Mouse (Mus musculus) liver, embryonic 13.5 days (tissue): ENCODE results near the gene Slc18b1. TPM values are rescaled to one million over a fixed set of nuclear protein-coding genes. Genes with fewer than 3 reads are reported as not detected.
A peak's percentile ranks its signal among the peaks of the same experiment; 100 is the strongest.

Source experiments
- ATAC-seq: fragments of 200-750 bp; cut with Nextera tagmentation; 2 replicates; pipeline ENCODE4 v1.8.0; 2017; ENCODE audit warnings: low read depth, mild to moderate bottlenecking, moderate number of reproducible peaks, moderate library complexity
- DNase-seq: peaks from one replicate; pipeline ENCODE4 v3.0.0; 2022
- H3K27ac ChIP-seq: fragments of 300-500 bp; sonication (generic); 2 replicates; pipeline ENCODE4 v1.5.1; 2015; ENCODE audit warnings: moderate library complexity, mild to moderate bottlenecking, inconsistent platforms
- H3K27me3 ChIP-seq: fragments of 300-500 bp; sonication (generic); 2 replicates; pipeline ENCODE4 v1.6.1; 2015; ENCODE audit warnings: mild to moderate bottlenecking, inconsistent platforms
- H3K36me3 ChIP-seq: fragments of 300-500 bp; sonication (generic); 2 replicates; pipeline ENCODE4 v1.6.1; 2015; ENCODE audit warnings: mild to moderate bottlenecking, inconsistent platforms
- H3K4me1 ChIP-seq: fragments of 300-500 bp; sonication (generic); replicated peaks from 2 replicates; pipeline ENCODE4 v1.6.1; 2015; ENCODE audit warnings: inconsistent platforms
- H3K4me2 ChIP-seq: fragments of 300-500 bp; sonication (generic); 2 replicates; pipeline ENCODE4 v1.6.1; 2015; ENCODE audit warnings: inconsistent platforms, mild to moderate bottlenecking, moderate library complexity
- H3K4me3 ChIP-seq: fragments of 300-500 bp; sonication (generic); replicated peaks from 2 replicates; pipeline ENCODE4 v1.5.1; 2015; ENCODE audit warnings: mild to moderate bottlenecking, inconsistent platforms
- H3K9ac ChIP-seq: fragments of 300-500 bp; sonication (generic); 2 replicates; pipeline ENCODE4 v1.6.1; 2015; ENCODE audit warnings: mild to moderate bottlenecking, inconsistent platforms
- H3K9me3 ChIP-seq: fragments of 300-500 bp; sonication (generic); replicated peaks from 2 replicates; pipeline ENCODE4 v1.6.1; 2016; ENCODE audit warnings: inconsistent platforms
- WGBS: fragments of 180-500 bp; shearing (Covaris S2); methylation state at CpG from one replicate; pipeline ENCODE4 v1.1.7; 2015; ENCODE audit not compliant: insufficient replicate concordance; 5-methylcytosine and 5-hydroxymethylcytosine counted together
- polyA plus RNA-seq: library from polyadenylated mRNA; unstranded; fragments of >200 nt; fragmentation: Nextera tagmentation; extraction: Ambion mirVana; gene quantifications from 2 replicates; pipeline ENCODE4 v1.2.1, GENCODE M21; 2015

The Slc18b1 gene
- polyA plus RNA-seq, 1 experiment from 2014 or later: 2.1 TPM

GRCm38 (mm10) chr10:23811635-23812437 is 15.1 kb downstream of the Slc18b1 start:
- Histone ChIP-seq H3K4me2 (no peak overlapping the region), H3K27ac (no peak overlapping the region), H3K9ac (no peak overlapping the region), H3K27me3 (no peaks in the 10 kb centered on the region), H3K4me1 (no peaks in the 10 kb centered on the region), H3K9me3 (no peaks in the 10 kb centered on the region), H3K4me3 (no peak overlapping the region), H3K36me3 (0 out of 2 replicates have a peak, but pooled peaks cover 3% of the 10 kb centered on the region)
- ATAC-seq: no peak
- 47% methylated on average over 9 of the region's 12 CpGs for WGBS
- DNase-seq: peak; percentile 29

DNA sequence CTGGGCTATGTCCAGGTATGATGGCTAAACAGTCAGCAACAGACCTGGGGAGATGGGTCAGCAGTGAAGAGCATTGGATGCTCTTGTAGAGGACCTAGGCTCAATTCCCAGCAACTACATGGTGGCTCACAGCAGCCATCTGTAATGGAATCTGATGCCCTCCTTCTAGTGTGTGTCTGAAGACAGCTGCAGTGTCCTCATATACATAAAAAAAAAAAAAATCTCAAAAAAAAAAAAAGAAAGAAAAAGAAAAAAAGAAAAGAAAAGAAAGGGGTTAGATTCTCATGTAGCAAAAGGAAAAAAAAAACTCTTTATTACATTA is 15.6 kb downstream of the Slc18b1 start:
- Histone ChIP-seq H3K36me3 (0 out of 2 replicates have a peak, but pooled peaks cover 3% of the 10 kb centered on the region), H3K4me1 (no peaks in the 10 kb centered on the region), H3K9ac (no peak overlapping the region), H3K27me3 (no peaks in the 10 kb centered on the region), H3K27ac (no peak overlapping the region), H3K4me3 (no peak overlapping the region), H3K4me2 (no peak overlapping the region), H3K9me3 (no peaks in the 10 kb centered on the region)
- ATAC-seq (no peak), DNase-seq (no peak)

GRCm38 (mm10) chr10:23812852-23813766 is 16.3 kb downstream of the Slc18b1 start:
- Histone ChIP-seq H3K9me3 (no peaks in the 10 kb centered on the region), H3K4me2 (no peak overlapping the region), H3K36me3 (no peaks in the 10 kb centered on the region), H3K4me3 (no peak overlapping the region), H3K9ac (no peak overlapping the region), H3K27ac (no peak overlapping the region), H3K4me1 (no peaks in the 10 kb centered on the region), H3K27me3 (no peaks in the 10 kb centered on the region)
- no peak for ATAC-seq
- 52% methylated on average over 11 of the region's 11 CpGs for WGBS
- DNase-seq: no peak

GRCm38 (mm10) chr10:23815168-23815567 is 18.4 kb downstream of the Slc18b1 start:
- H3K4me3 ChIP-seq: no peak overlapping the region
- ATAC-seq: no peak
- H3K36me3 ChIP-seq: no peaks in the 10 kb centered on the region
- WGBS: 59% methylated on average over 1 of the region's 1 CpGs
- peak; percentile 17 for DNase-seq
- no peak overlapping the region for H3K27ac ChIP-seq
- H3K9ac ChIP-seq: no peak overlapping the region
- H3K4me1 ChIP-seq: no peaks in the 10 kb centered on the region
- H3K4me2 ChIP-seq: no peak overlapping the region
- no peaks in the 10 kb centered on the region for H3K9me3 ChIP-seq
- H3K27me3 ChIP-seq: no peaks in the 10 kb centered on the region

- DNase-seq: no peak
- 71% methylated on average over 7 of the region's 7 CpGs for WGBS
These were observed 19.5 kb downstream of the Slc18b1 start for GRCm38 (mm10) chr10:23816241-23816640.

GRCm38 (mm10) chr10:23826516-23826915 is 29.7 kb downstream of the Slc18b1 start:
- no peak for DNase-seq
- H3K9ac ChIP-seq: no peak overlapping the region
- no peak overlapping the region for H3K27ac ChIP-seq
- ATAC-seq: no peak
- WGBS: 68% methylated on average over 7 of the region's 7 CpGs
- H3K9me3 ChIP-seq: no peaks in the 10 kb centered on the region
- no peaks in the 10 kb centered on the region for H3K27me3 ChIP-seq
- H3K4me1 ChIP-seq: no peaks in the 10 kb centered on the region
- H3K36me3 ChIP-seq: peaks cover 24% of the 10 kb centered on the region
- H3K4me2 ChIP-seq: no peak overlapping the region
- H3K4me3 ChIP-seq: no peak overlapping the region

More at GRCm38 (mm10) chr10:23816241-23816640, 19.5 kb downstream of the Slc18b1 start:
- Histone ChIP-seq H3K36me3 (no peaks in the 10 kb centered on the region), H3K4me1 (no peaks in the 10 kb centered on the region), H3K9me3 (no peaks in the 10 kb centered on the region), H3K27me3 (no peaks in the 10 kb centered on the region), H3K9ac (no peak overlapping the region), H3K27ac (no peak overlapping the region), H3K4me2 (no peak overlapping the region), H3K4me3 (no peak overlapping the region)
- ATAC-seq: no peak

GRCm38 (mm10) chr10:23836003-23836964 is 39.5 kb downstream of the Slc18b1 start:
- H3K27ac ChIP-seq: no peak overlapping the region
- no peak for ATAC-seq

GRCm38 (mm10) chr10:23837115-23837514 is 40.3 kb downstream of the Slc18b1 start:
- DNase-seq (no peak), ATAC-seq (no peak)
- H3K9me3 ChIP-seq: no peaks in the 10 kb centered on the region
- no peaks in the 10 kb centered on the region for H3K27me3 ChIP-seq
- no peaks in the 10 kb centered on the region for H3K36me3 ChIP-seq
- H3K9ac ChIP-seq: no peak overlapping the region
- no peak overlapping the region for H3K4me3 ChIP-seq
- H3K4me1 ChIP-seq: 0 out of 2 replicates have a peak, but pooled peaks cover 4% of the 10 kb centered on the region
- H3K27ac ChIP-seq: no peak overlapping the region
- no peak overlapping the region for H3K4me2 ChIP-seq
- WGBS: 66% methylated on average over 3 of the region's 3 CpGs

More at GRCm38 (mm10) chr10:23836003-23836964, 39.5 kb downstream of the Slc18b1 start:
- Histone ChIP-seq H3K27me3 (no peaks in the 10 kb centered on the region), H3K4me2 (no peak overlapping the region), H3K4me1 (0 out of 2 replicates have a peak, but pooled peaks cover 4% of the 10 kb centered on the region), H3K9ac (no peak overlapping the region), H3K9me3 (no peaks in the 10 kb centered on the region), H3K36me3 (no peaks in the 10 kb centered on the region), H3K4me3 (no peak overlapping the region)
- WGBS: 56% methylated on average over 9 of the region's 9 CpGs
- no peak for DNase-seq

- 67% methylated on average over 3 of the region's 3 CpGs for WGBS
- DNase-seq: no peak
- Histone ChIP-seq H3K4me1 (0 out of 2 replicates have a peak, but pooled peaks cover 4% of the 10 kb centered on the region), H3K9me3 (no peaks in the 10 kb centered on the region), H3K4me3 (no peak overlapping the region), H3K27ac (no peak overlapping the region), H3K27me3 (no peaks in the 10 kb centered on the region), H3K4me2 (no peak overlapping the region), H3K36me3 (no peaks in the 10 kb centered on the region), H3K9ac (no peak overlapping the region)
- ATAC-seq: 0 out of 2 replicates have a peak, but pooled peaks have one; percentile 41
These were observed 42.1 kb downstream of the Slc18b1 start for GRCm38 (mm10) chr10:23838910-23839309.

DNA sequence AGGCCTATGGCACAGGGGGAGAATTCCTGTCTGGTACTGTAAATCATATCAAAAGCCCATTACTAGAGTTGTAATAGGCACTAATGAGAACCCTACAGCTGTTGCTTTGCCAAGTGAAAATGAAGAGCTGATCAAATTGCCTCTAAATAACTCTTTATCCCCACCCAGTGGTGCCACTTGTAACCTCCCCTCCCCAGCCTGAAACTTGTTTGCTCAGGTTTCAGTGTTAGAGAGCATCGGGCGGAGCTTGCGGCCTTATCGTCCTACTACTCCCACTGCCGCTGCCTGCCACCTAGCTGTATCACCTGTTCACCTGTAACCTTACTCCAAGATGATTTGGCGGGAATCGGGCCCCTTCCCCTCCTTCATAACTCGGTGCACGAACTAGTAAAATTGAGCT is 42.6 kb downstream of the Slc18b1 start:
- no peaks in the 10 kb centered on the region for H3K36me3 ChIP-seq
- H3K9ac ChIP-seq: no peak overlapping the region
- ATAC-seq (0 out of 2 replicates have a peak, but pooled peaks have one; percentile 36), DNase-seq (no peak)
- H3K27ac ChIP-seq: no peak overlapping the region
- 49% methylated on average over 9 of the region's 9 CpGs for WGBS
- H3K4me2 ChIP-seq: no peak overlapping the region
- H3K4me3 ChIP-seq: no peak overlapping the region
- no peaks in the 10 kb centered on the region for H3K9me3 ChIP-seq
- 0 out of 2 replicates have a peak, but pooled peaks cover 4% of the 10 kb centered on the region for H3K4me1 ChIP-seq
- no peaks in the 10 kb centered on the region for H3K27me3 ChIP-seq
